Mouse (Mus musculus) splenic B cell, adult 2 months (primary cell): ENCODE measurements around the gene Lrch1.

ENCODE experiments used
- DNase-seq: peaks from one replicate; pipeline ENCODE4 v3.0.0-alpha.2; 2011; ENCODE audit warnings: low read depth, low spot score
- H3K27me3 ChIP-seq: 2 replicates; pipeline ENCODE4 v1.6.1; 2012; ENCODE audit warnings: mild to moderate bottlenecking, low read length, moderate library complexity, mixed read lengths; ENCODE audit not compliant: control insufficient read depth, poor library complexity, insufficient read depth, severe bottlenecking
- H3K36me3 ChIP-seq: 2 replicates; pipeline ENCODE4 v1.6.1; 2012; ENCODE audit warnings: mild to moderate bottlenecking, low read length, moderate library complexity, mixed read lengths; ENCODE audit not compliant: control insufficient read depth, poor library complexity, insufficient read depth, severe bottlenecking

Gene Lrch1

GRCm38 (mm10) chr14:74899953-74900704 is 47.5 kb downstream of the Lrch1 start:
- DNase-seq, result no peak
- H3K36me3 ChIP-seq, result no peaks in the 10 kb centered on the region; the same call in 1 of the 2 replicates
- H3K27me3 ChIP-seq, result no peaks in the 10 kb centered on the region

DNA sequence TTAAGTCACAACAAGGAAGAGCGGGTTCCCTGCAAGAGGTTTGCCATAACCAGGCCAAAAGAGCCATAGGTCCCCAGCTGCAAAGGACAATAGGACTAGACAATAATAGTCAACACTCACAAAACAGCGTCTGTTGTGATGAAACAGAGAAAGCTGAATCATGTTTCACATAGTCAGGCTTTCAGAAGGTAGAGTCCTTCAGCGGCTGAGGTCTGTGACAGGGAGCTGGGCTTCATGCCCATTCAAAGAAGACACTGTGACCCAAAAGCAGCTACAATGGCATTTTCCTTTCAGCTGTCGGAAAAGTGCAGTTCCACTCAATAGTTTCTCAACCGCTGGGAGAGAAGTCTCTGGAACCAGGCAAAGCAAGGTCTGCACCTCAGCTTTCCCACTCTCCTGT is 48.7 kb downstream of the Lrch1 start:
- no peak for DNase-seq

DNA sequence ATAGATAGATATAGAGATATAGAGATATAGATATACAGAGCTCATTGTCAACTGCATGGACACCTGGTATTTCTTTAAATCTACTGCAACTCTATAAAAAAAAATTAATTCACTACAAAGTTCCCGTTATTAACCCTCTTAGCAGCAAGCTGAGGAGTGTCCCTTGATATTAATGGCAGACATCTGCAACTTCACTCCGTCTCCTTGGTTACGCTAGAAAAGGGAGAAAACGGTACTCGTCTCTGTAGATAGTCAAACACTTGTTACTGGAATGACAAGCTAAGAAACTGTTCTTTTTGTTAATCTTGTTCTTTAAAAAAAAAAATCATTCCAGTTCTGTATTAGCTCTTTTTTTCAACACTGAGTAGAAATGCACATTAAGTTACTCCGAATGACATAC is 54.0 kb downstream of the Lrch1 start:
- no peaks in the 10 kb centered on the region for H3K27me3 ChIP-seq
- no peaks in the 10 kb centered on the region for H3K36me3 ChIP-seq
- no peak for DNase-seq

More for the DNA sequence above, 48.7 kb downstream of the Lrch1 start:
- Histone ChIP-seq H3K27me3 (no peaks in the 10 kb centered on the region), H3K36me3 (no peaks in the 10 kb centered on the region; the same call in 1 of the 2 replicates)

- DNase-seq, result no peak
- H3K36me3 ChIP-seq, result no peaks in the 10 kb centered on the region
- H3K27me3 ChIP-seq, result no peaks in the 10 kb centered on the region
These were observed 54.5 kb downstream of the Lrch1 start for GRCm38 (mm10) chr14:74893085-74893648.

GRCm38 (mm10) chr14:74889304-74889703 is 58.4 kb downstream of the Lrch1 start:
- no peaks in the 10 kb centered on the region for H3K36me3 ChIP-seq
- DNase-seq, result no peak
- H3K27me3 ChIP-seq, result no peaks in the 10 kb centered on the region

- Histone ChIP-seq H3K27me3 (no peaks in the 10 kb centered on the region), H3K36me3 (no peaks in the 10 kb centered on the region)
- DNase-seq, result no peak
These were observed 59.6 kb downstream of the Lrch1 start for GRCm38 (mm10) chr14:74888103-74888502.

DNA sequence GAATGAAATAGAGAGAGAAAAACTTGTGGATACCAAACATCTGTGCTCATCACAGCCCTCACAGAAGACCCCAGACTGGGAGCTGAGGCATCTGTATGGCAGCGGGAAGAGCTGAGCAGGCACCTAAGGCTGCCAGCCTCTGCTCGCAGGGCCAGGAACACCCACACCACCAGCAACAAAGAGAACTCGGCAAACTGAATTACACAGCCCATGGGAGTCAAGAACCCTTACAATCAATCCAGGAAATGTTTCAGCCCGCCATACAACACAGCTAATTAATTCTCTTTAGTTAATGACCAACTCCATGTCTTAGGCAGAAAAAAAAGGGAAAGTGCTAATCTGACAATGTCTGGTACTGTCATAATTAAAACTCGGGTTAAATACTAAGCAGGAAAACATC is 61.2 kb downstream of the Lrch1 start:
- no peak for DNase-seq

DNA sequence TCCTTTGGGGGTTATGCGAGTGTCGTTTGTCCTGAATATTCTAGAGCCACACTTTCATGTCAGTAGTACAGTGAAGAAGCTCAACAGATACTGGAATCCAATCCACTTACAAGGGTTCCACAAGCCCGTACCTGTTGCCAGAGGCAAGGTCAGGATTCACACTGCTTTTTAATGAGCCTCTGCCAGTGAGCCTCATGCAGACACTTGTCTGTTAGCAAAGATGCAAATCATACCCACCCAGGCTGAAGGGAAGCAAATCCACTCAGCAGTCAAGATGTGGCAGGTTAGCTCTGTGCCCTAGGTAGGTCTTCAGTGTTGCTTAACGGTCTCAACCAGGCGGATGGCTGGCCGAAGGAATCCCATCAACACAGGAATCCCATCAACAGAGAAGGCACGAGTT is 62.8 kb downstream of the Lrch1 start:
- no peaks in the 10 kb centered on the region for H3K36me3 ChIP-seq
- no peaks in the 10 kb centered on the region for H3K27me3 ChIP-seq
- no peak for DNase-seq

More for the DNA sequence above, 61.2 kb downstream of the Lrch1 start:
- Histone ChIP-seq H3K36me3 (no peaks in the 10 kb centered on the region), H3K27me3 (no peaks in the 10 kb centered on the region)

DNA sequence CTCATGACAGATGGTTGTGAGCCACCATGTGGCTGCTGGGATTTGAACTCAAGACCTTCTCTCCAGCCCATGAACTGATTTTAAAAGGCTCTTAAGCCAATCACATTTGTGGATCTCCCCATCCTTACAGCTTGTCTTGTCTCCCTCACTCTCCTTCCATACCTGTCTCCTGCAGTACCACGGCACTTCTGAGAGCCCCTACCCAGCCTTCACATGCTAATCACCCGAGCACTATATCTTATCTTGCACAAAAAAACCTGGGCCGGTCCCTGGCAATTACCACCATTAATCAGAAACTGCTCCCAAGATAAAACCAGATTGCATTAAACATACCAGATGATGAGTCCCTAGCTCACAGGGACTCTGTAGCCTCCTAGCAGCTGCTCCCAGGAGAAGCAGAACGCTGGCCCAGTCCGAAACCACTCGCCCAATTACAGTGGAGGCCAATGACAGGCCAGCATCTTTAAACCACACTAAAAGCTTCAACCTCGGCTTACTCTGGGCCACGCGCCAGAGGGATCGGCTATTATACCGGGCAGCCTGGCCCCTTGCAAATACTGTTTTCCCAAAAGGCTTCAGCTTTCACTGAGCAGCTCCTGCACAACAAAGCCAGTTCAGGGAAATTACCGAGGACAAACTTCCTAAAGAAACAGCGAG is 63.5 kb downstream of the Lrch1 start:
- Histone ChIP-seq H3K36me3 (no peaks in the 10 kb centered on the region), H3K27me3 (no peaks in the 10 kb centered on the region)
- DNase-seq, result no peak

- Histone ChIP-seq H3K27me3 (no peaks in the 10 kb centered on the region), H3K36me3 (no peaks in the 10 kb centered on the region)
- no peak for DNase-seq
These were observed 64.5 kb downstream of the Lrch1 start for GRCm38 (mm10) chr14:74883204-74883603.

DNA sequence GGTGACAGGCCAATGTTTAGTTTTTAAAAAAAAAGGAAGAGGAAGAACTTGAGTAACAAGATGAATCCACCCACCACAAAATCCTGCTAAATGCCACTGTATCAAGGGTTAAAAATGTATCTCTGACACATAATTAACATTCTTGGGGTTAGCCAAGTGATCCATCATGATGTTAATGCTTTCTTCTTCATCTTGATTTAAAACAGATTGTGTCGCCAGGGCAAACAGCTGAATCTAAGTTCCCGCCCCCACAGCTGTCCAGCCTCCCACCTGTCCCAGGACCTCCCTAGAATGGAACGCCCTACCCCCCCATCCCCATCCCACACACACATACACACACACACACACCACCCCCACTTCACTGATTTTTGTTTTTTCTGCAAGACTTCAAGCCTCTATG is 64.9 kb downstream of the Lrch1 start:
- Histone ChIP-seq H3K27me3 (no peaks in the 10 kb centered on the region), H3K36me3 (no peaks in the 10 kb centered on the region)
- DNase-seq, result peak; percentile 15

GRCm38 (mm10) chr14:74880868-74881267 is 66.8 kb downstream of the Lrch1 start:
- H3K27me3 ChIP-seq, result no peaks in the 10 kb centered on the region
- peak; percentile 28 for DNase-seq
- H3K36me3 ChIP-seq, result no peaks in the 10 kb centered on the region

- H3K36me3 ChIP-seq, result no peaks in the 10 kb centered on the region
- DNase-seq, result no peak
- no peaks in the 10 kb centered on the region for H3K27me3 ChIP-seq
These were observed 68.2 kb downstream of the Lrch1 start for GRCm38 (mm10) chr14:74879480-74879879.

- H3K27me3 ChIP-seq, result no peaks in the 10 kb centered on the region
These were observed 70.4 kb downstream of the Lrch1 start for GRCm38 (mm10) chr14:74877287-74877686.

DNA sequence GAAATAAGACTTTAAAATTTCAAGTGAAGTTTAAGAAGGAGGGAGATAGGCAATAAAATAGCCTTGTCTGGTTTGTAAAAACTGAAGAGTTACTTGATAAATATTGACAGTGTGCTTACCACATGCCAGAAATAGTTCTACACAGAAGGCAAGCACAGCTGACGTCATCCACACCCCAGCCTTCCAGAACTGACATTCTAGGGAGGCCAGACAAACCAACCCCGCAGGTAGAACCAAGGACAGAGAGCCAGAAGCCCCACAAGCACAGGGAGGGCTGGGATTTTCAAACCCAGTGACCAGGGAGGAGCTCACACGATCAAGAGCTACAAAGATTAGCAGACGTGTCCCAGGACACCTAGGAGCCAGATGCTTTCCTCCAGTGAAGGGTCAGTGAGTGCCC is 76.5 kb downstream of the Lrch1 start:
- Histone ChIP-seq H3K27me3 (no peaks in the 10 kb centered on the region), H3K36me3 (no peaks in the 10 kb centered on the region)
- DNase-seq, result no peak

More at GRCm38 (mm10) chr14:74877287-74877686, 70.4 kb downstream of the Lrch1 start:
- DNase-seq, result no peak
- H3K36me3 ChIP-seq, result no peaks in the 10 kb centered on the region
